Mouse (Mus musculus) heart, adult 2 months (tissue): ENCODE results near the gene 4933427D14Rik.

Source experiments
- CTCF ChIP-seq: fragments of 200-600 bp; IDR thresholded peaks from 2 replicates; pipeline ENCODE4 v1.8.1; 2022; ENCODE audit warnings: antibody characterized with exemption, mild to moderate bottlenecking, moderate library complexity
- EP300 ChIP-seq: fragments of 200-500 bp; IDR thresholded peaks from 2 replicates; pipeline ENCODE4 v1.6.1; 2011; ENCODE audit warnings: low read depth, low read length, control low read depth; ENCODE audit not compliant: insufficient read depth
- POLR2A ChIP-seq: fragments of 200-500 bp; IDR thresholded peaks from 2 replicates; pipeline ENCODE4 v1.6.1; 2011; ENCODE audit warnings: mild to moderate bottlenecking, low read depth, low read length, control low read depth; ENCODE audit not compliant: insufficient read depth

- TF ChIP-seq POLR2A (no peak), EP300 (no peak), CTCF (no peak)
Measured at GRCm38 (mm10) chr11:72125781-72126180, 81.5 kb downstream of the 4933427D14Rik start.
